Mouse (Mus musculus) kidney, adult 2 months (tissue): Measurements from ENCODE around the gene Marveld1.

Experiments
- CTCF ChIP-seq: fragments of 200-500 bp; conservative IDR thresholded peaks from 2 replicates; pipeline ENCODE4 v1.5.1; 2011; ENCODE audit warnings: low read depth, mild to moderate bottlenecking, control low read depth, low read length, moderate library complexity, mixed read lengths; ENCODE audit not compliant: insufficient read depth, insufficient read length
- POLR2A ChIP-seq: fragments of 200-500 bp; IDR thresholded peaks from one replicate; pipeline ENCODE4 v1.6.1; 2011; ENCODE audit warnings: low read depth, low read length, control low read depth

DNA sequence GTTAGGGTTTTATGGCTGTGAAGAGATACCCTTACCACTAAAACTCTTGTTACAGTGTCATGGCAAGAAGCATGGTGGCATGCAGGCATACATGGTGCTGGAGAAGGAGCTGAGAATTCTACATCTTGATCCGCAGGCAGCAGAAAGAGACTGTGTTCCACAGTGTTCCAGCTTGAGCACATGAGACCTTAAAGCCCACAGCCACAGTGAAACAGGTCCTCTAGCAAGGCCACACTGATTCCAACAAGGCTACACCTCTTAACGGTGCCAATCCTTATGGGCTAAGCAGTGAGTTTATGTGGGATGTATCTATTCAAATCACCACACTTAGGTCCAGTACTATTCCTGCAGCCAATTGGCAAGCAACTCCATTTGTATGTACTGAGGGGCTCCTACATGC lies 1.5 kb upstream of the Marveld1 start:
- TF ChIP-seq CTCF (no peak), POLR2A (no peak)
